Mouse (Mus musculus) heart, embryonic 12.5 days (tissue): ENCODE data around the gene Tom1l2. TPM values are rescaled to one million over a fixed set of nuclear protein-coding genes. Genes with fewer than 3 reads are reported as not detected.
A peak's percentile ranks its signal among the peaks of the same experiment; 100 is the strongest.

Experiments used
- ATAC-seq: fragments of 200-750 bp; cut with Nextera tagmentation; 2 replicates; pipeline ENCODE4 v1.8.0; 2017; ENCODE audit warnings: moderate TSS enrichment, moderate library complexity; ENCODE audit not compliant: insufficient number of reproducible peaks, low FRiP score
- H3K27ac ChIP-seq: fragments of 300-500 bp; sonication (generic); 2 replicates; pipeline ENCODE4 v1.5.1; 2016; ENCODE audit warnings: mild to moderate bottlenecking, moderate library complexity; ENCODE audit not compliant: poor library complexity, severe bottlenecking
- H3K27me3 ChIP-seq: fragments of 300-500 bp; sonication (generic); replicated peaks from 2 replicates; pipeline ENCODE4 v1.6.1; 2016; ENCODE audit warnings: mild to moderate bottlenecking, moderate library complexity
- H3K36me3 ChIP-seq: fragments of 300-500 bp; sonication (generic); 2 replicates; pipeline ENCODE4 v1.6.1; 2016; ENCODE audit warnings: mild to moderate bottlenecking, moderate library complexity
- H3K4me1 ChIP-seq: fragments of 300-500 bp; sonication (generic); replicated peaks from 2 replicates; pipeline ENCODE4 v1.6.1; 2016; ENCODE audit warnings: mild to moderate bottlenecking
- H3K4me2 ChIP-seq: fragments of 300-500 bp; sonication (generic); 2 replicates; pipeline ENCODE4 v1.6.1; 2016; ENCODE audit warnings: mild to moderate bottlenecking, moderate library complexity
- H3K4me3 ChIP-seq: fragments of 300-500 bp; sonication (generic); 2 replicates; pipeline ENCODE4 v1.5.1; 2016; ENCODE audit warnings: mild to moderate bottlenecking
- H3K9ac ChIP-seq: fragments of 300-500 bp; sonication (generic); 2 replicates; pipeline ENCODE4 v1.6.1; 2016; ENCODE audit warnings: mild to moderate bottlenecking, moderate library complexity
- H3K9me3 ChIP-seq: fragments of 300-500 bp; sonication (generic); replicated peaks from 2 replicates; pipeline ENCODE4 v1.6.1; 2016; ENCODE audit warnings: mild to moderate bottlenecking, moderate library complexity
- WGBS: fragments of 180-500 bp; shearing (Covaris S2); methylation state at CpG from one replicate; pipeline ENCODE4 v1.1.7; 2016; 5-methylcytosine and 5-hydroxymethylcytosine counted together
- polyA plus RNA-seq: library from polyadenylated mRNA; unstranded; fragments of >200 nt; fragmentation: Nextera tagmentation; extraction: Ambion mirVana; gene quantifications from 2 replicates; pipeline ENCODE4 v1.2.1, GENCODE M21; 2016

Tom1l2 gene
- polyA plus RNA-seq, 1 experiment from 2014 or later, result 32.1 TPM

- Histone ChIP-seq H3K9ac (no peak overlapping the region), H3K27me3 (no peaks in the 10 kb centered on the region), H3K9me3 (no peaks in the 10 kb centered on the region), H3K4me3 (no peak overlapping the region), H3K27ac (no peak overlapping the region), H3K4me2 (no peak overlapping the region), H3K4me1 (peaks cover 57% of the 10 kb centered on the region), H3K36me3 (no peaks in the 10 kb centered on the region)
- 73% methylated on average over 5 of the region's 5 CpGs for WGBS
- ATAC-seq, result no peak
These were observed 63.7 kb downstream of the Tom1l2 start for GRCm38 (mm10) chr11:60288980-60289379.

DNA sequence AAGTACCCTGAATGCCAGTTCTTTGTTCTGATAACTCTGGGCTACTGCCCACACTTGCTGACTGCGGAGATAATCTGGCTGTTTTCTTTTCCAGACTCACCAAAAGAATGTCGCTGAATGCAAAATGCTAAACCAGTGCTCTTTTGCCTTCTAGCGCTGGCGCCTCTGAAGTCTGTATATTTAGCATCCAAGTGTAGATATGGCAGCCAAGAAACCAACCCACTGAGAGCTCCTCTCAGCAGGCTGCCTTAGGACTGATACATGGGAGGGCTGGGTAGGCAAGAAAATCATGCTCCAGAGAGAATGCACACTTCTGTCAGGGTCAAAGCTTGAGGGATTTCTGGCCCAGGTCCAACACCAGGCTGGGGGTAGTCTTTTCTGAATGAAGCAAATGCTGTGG lies 66.4 kb downstream of the Tom1l2 start:
- H3K4me3 ChIP-seq, result no peak overlapping the region
- H3K4me1 ChIP-seq, result peaks cover 44% of the 10 kb centered on the region
- H3K27me3 ChIP-seq, result no peaks in the 10 kb centered on the region
- 0 out of 2 replicates have a peak overlapping the region, but pooled peaks have one; percentile 1 for H3K4me2 ChIP-seq
- WGBS, result 19% methylated on average over 4 of the region's 4 CpGs
- ATAC-seq, result no peak
- H3K27ac ChIP-seq, result peak overlapping the region; percentile 49; the same call in 1 of the 2 replicates
- no peaks in the 10 kb centered on the region for H3K9me3 ChIP-seq
- H3K36me3 ChIP-seq, result no peaks in the 10 kb centered on the region
- H3K9ac ChIP-seq, result no peak overlapping the region

GRCm38 (mm10) chr11:60280429-60281414 lies 72.0 kb downstream of the Tom1l2 start:
- no peak overlapping the region for H3K9ac ChIP-seq
- H3K4me1 ChIP-seq, result peaks cover 60% of the 10 kb centered on the region
- H3K4me3 ChIP-seq, result no peak overlapping the region
- no peaks in the 10 kb centered on the region; the same call in 1 of the 2 replicates for H3K36me3 ChIP-seq
- 66% methylated on average over 11 of the region's 11 CpGs for WGBS
- H3K4me2 ChIP-seq, result no peak overlapping the region
- no peaks in the 10 kb centered on the region for H3K27me3 ChIP-seq
- no peak for ATAC-seq
- H3K27ac ChIP-seq, result peak overlapping the region; percentile 30
- no peaks in the 10 kb centered on the region for H3K9me3 ChIP-seq

- Histone ChIP-seq H3K4me1 (peaks cover 52% of the 10 kb centered on the region), H3K4me2 (no peak overlapping the region), H3K9ac (no peak overlapping the region), H3K9me3 (no peaks in the 10 kb centered on the region), H3K27ac (0 out of 2 replicates have a peak overlapping the region, but pooled peaks have one; percentile 30), H3K36me3 (peaks cover 5% of the 10 kb centered on the region), H3K4me3 (no peak overlapping the region), H3K27me3 (no peaks in the 10 kb centered on the region)
- WGBS, result 30% methylated on average over 5 of the region's 5 CpGs
- no peak for ATAC-seq
These were observed 73.2 kb downstream of the Tom1l2 start for GRCm38 (mm10) chr11:60279483-60279882.

GRCm38 (mm10) chr11:60277771-60278170 lies 74.9 kb downstream of the Tom1l2 start:
- Histone ChIP-seq H3K4me3 (no peak overlapping the region), H3K27me3 (no peaks in the 10 kb centered on the region), H3K9ac (no peak overlapping the region), H3K36me3 (peaks cover 11% of the 10 kb centered on the region), H3K4me1 (peaks cover 61% of the 10 kb centered on the region), H3K4me2 (no peak overlapping the region), H3K27ac (peak overlapping the region; percentile 9), H3K9me3 (no peaks in the 10 kb centered on the region)
- ATAC-seq, result no peak
- WGBS, result 37% methylated on average over 5 of the region's 5 CpGs

GRCm38 (mm10) chr11:60277164-60277740 lies 75.5 kb downstream of the Tom1l2 start:
- Histone ChIP-seq H3K4me3 (no peak overlapping the region), H3K4me2 (no peak overlapping the region), H3K27me3 (no peaks in the 10 kb centered on the region), H3K4me1 (peaks cover 61% of the 10 kb centered on the region), H3K27ac (peak overlapping the region; percentile 9), H3K36me3 (peaks cover 12% of the 10 kb centered on the region), H3K9me3 (no peaks in the 10 kb centered on the region), H3K9ac (0 out of 2 replicates have a peak overlapping the region, but pooled peaks have one; percentile 4)
- 55% methylated on average over 8 of the region's 8 CpGs for WGBS
- no peak for ATAC-seq

- no peak for ATAC-seq
- H3K27me3 ChIP-seq, result no peaks in the 10 kb centered on the region
These were observed 76.2 kb downstream of the Tom1l2 start for GRCm38 (mm10) chr11:60276408-60277093.

GRCm38 (mm10) chr11:60273273-60273805 lies 79.4 kb downstream of the Tom1l2 start:
- H3K4me2 ChIP-seq, result no peak overlapping the region
- no peak overlapping the region for H3K9ac ChIP-seq
- peak; percentile 66; the same call in 1 of the 2 replicates for ATAC-seq
- no peak overlapping the region for H3K4me3 ChIP-seq
- no peaks in the 10 kb centered on the region for H3K9me3 ChIP-seq
- H3K27ac ChIP-seq, result peak overlapping the region; percentile 65
- H3K36me3 ChIP-seq, result peaks cover 18% of the 10 kb centered on the region
- H3K27me3 ChIP-seq, result no peaks in the 10 kb centered on the region
- peaks cover 33% of the 10 kb centered on the region for H3K4me1 ChIP-seq
- 52% methylated on average over 5 of the region's 5 CpGs for whole genome bisulfite sequencing

More at GRCm38 (mm10) chr11:60276408-60277093, 76.2 kb downstream of the Tom1l2 start:
- Histone ChIP-seq H3K4me3 (no peak overlapping the region), H3K9ac (0 out of 2 replicates have a peak overlapping the region, but pooled peaks have one; percentile 4), H3K4me2 (no peak overlapping the region), H3K9me3 (no peaks in the 10 kb centered on the region), H3K27ac (no peak overlapping the region), H3K4me1 (peaks cover 61% of the 10 kb centered on the region), H3K36me3 (peaks cover 15% of the 10 kb centered on the region)
- 77% methylated on average over 6 of the region's 6 CpGs for WGBS

- H3K36me3 ChIP-seq, result peaks cover 22% of the 10 kb centered on the region
- 0 out of 2 replicates have a peak, but pooled peaks have one; percentile 19 for ATAC-seq
- H3K27ac ChIP-seq, result peak overlapping the region; percentile 36; the same call in 1 of the 2 replicates
- no peak overlapping the region for H3K9ac ChIP-seq
- H3K4me2 ChIP-seq, result no peak overlapping the region
- WGBS, result 55% methylated on average over 3 of the region's 3 CpGs
- H3K27me3 ChIP-seq, result no peaks in the 10 kb centered on the region
- no peaks in the 10 kb centered on the region for H3K9me3 ChIP-seq
- H3K4me1 ChIP-seq, result peaks cover 3% of the 10 kb centered on the region
- no peak overlapping the region for H3K4me3 ChIP-seq
These were observed 84.1 kb downstream of the Tom1l2 start for GRCm38 (mm10) chr11:60268563-60268962.

GRCm38 (mm10) chr11:60265271-60265985 lies 87.3 kb downstream of the Tom1l2 start:
- H3K36me3 ChIP-seq, result peaks cover 19% of the 10 kb centered on the region
- H3K4me2 ChIP-seq, result no peak overlapping the region
- no peaks in the 10 kb centered on the region for H3K27me3 ChIP-seq
- H3K4me3 ChIP-seq, result no peak overlapping the region
- H3K27ac ChIP-seq, result no peak overlapping the region
- WGBS, result 84% methylated on average over 4 of the region's 4 CpGs
- ATAC-seq, result no peak
- H3K9me3 ChIP-seq, result no peaks in the 10 kb centered on the region
- no peaks in the 10 kb centered on the region for H3K4me1 ChIP-seq
- H3K9ac ChIP-seq, result no peak overlapping the region
